Mouse (Mus musculus): ENCODE measurements around the gene Neo1.

GRCm38 (mm10) chr9:58849576-58850315, 186.5 kb downstream of the Neo1 start:
- TF ChIP-seq CTCF (IDR thresholded peaks at IDR 0.05; ENCODE audit: low read depth) (no peak), EP300 (optimal IDR thresholded peaks at IDR 0.05) (no peak)

Measured in stomach, postnatal 0 days (tissue).